Mouse (Mus musculus) G1E (cell line): ENCODE results near the gene Elovl6. TPM values are rescaled to one million over a fixed set of nuclear protein-coding genes. Genes with fewer than 3 reads are reported as not detected.

Source experiments
- ATAC-seq: 2 replicates; pipeline ENCODE4 v1.8.0; 2016; ENCODE audit warnings: mild to moderate bottlenecking; ENCODE audit not compliant: insufficient number of reproducible peaks, poor library complexity, low FRiP score, severe bottlenecking; ENCODE audit errors: extremely low read depth
- DNase-seq: peaks from one replicate; pipeline ENCODE4 v3.0.0; 2012; ENCODE audit warnings: low spot score
- H3K27me3 ChIP-seq: 2 replicates; pipeline ENCODE4 v1.6.1; 2012; ENCODE audit warnings: mild to moderate bottlenecking, low read length, inconsistent platforms; ENCODE audit not compliant: insufficient read depth
- H3K36me3 ChIP-seq: replicated peaks from 2 replicates; pipeline ENCODE3; 2012; ENCODE audit warnings: mild to moderate bottlenecking, inconsistent platforms
- H3K4me1 ChIP-seq: 2 replicates; pipeline ENCODE4 v1.6.1; 2012; ENCODE audit warnings: low read depth, low read length, inconsistent platforms, mixed read lengths; ENCODE audit not compliant: insufficient read depth
- H3K4me3 ChIP-seq: 2 replicates; pipeline ENCODE4 v1.5.1; 2012; ENCODE audit warnings: low read depth, mild to moderate bottlenecking, inconsistent platforms, low read length, moderate library complexity, mixed read lengths
- H3K9me3 ChIP-seq: replicated peaks from 2 replicates; pipeline ENCODE4 v1.6.1; 2012; ENCODE audit warnings: inconsistent platforms
- CTCF ChIP-seq: IDR thresholded peaks from 2 replicates; pipeline ENCODE4 v1.5.1; 2012; ENCODE audit warnings: low read depth, low read length, inconsistent platforms, mixed read lengths
- GATA1 ChIP-seq: IDR thresholded peaks from 2 replicates; pipeline ENCODE4 v1.6.1; 2012; ENCODE audit warnings: borderline replicate concordance, low read length, inconsistent platforms, mixed read lengths
- GATA2 ChIP-seq: IDR thresholded peaks from 2 replicates; pipeline ENCODE4 v1.6.1; 2012; ENCODE audit warnings: low read depth, low read length, inconsistent platforms, borderline replicate concordance
- POLR2AphosphoS5 ChIP-seq: IDR thresholded peaks from 2 replicates; pipeline ENCODE4 v1.6.1; 2012; ENCODE audit warnings: low read depth, low read length, inconsistent platforms; ENCODE audit not compliant: insufficient replicate concordance
- TAL1 ChIP-seq: conservative IDR thresholded peaks from 2 replicates; pipeline ENCODE4 v1.6.1; 2012; ENCODE audit warnings: low read depth, low read length, inconsistent platforms, mixed read lengths
- polyA plus RNA-seq: library from polyadenylated mRNA; stranded (reverse); fragments of >175 nt; gene quantifications from 2 replicates; pipeline ENCODE4 v1.2.3, GENCODE M21; 2012
- total RNA-seq, 2 experiments: library from RNA; stranded (forward) in 1 of 2; stranded (reverse) in 1 of 2; fragments of 200-1000 nt in 1 of 2; fragments of >200 nt in 1 of 2; fragmentation: Nextera tagmentation in 1 of 2; gene quantifications; 2 replicates each; pipeline ENCODE4 v1.2.3; 2014 to 2017

Elovl6 gene
- total and polyA plus RNA-seq, 3 experiments = 2.3 to 20.4 (median 20.4) TPM

- no peaks in the 10 kb centered on the region for H3K27me3 ChIP-seq
- H3K4me1 ChIP-seq = no peaks in the 10 kb centered on the region
- DNase-seq (no peak), ATAC-seq (no peak)
- H3K4me3 ChIP-seq = no peak overlapping the region
- no peaks in the 10 kb centered on the region for H3K36me3 ChIP-seq
- no peak for TF ChIP-seq GATA2
- TF ChIP-seq CTCF = no peak
- no peak for TF ChIP-seq POLR2AphosphoS5
- TF ChIP-seq GATA1 = no peak
- no peaks in the 10 kb centered on the region for H3K9me3 ChIP-seq
Measured at GRCm38 (mm10) chr3:129507736-129508135, 24.4 kb upstream of the Elovl6 start.

DNA sequence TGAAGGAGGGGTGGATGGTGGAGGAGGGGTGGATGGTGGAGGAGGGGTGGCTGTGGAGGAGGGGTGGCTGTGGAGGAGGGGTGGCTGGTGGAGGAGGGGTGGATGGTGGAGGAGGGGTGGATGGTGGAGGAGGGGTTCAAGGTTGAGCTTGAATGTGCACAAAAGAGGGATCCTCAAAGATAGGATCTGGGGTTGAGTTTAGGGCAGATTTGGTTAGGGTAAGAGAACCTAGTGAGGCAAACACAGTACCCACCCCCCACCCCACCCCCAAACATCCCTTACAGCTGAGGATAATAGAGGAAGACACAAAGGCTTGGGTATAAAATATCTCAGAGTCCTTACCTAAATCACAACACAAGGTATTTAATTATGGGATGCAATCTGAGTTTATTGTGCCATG is 23.6 kb upstream of the Elovl6 start:
- TF ChIP-seq POLR2AphosphoS5 = no peak
- TF ChIP-seq GATA2 = no peak
- TF ChIP-seq TAL1 = no peak
- no peak for TF ChIP-seq GATA1
- no peak for TF ChIP-seq CTCF
- Histone ChIP-seq H3K4me3 (no peak overlapping the region), H3K4me1 (no peaks in the 10 kb centered on the region), H3K9me3 (no peaks in the 10 kb centered on the region), H3K27me3 (no peaks in the 10 kb centered on the region), H3K36me3 (no peaks in the 10 kb centered on the region)
- ATAC-seq = no peak
- DNase-seq = no peak

GRCm38 (mm10) chr3:129509725-129510124 is 22.4 kb upstream of the Elovl6 start:
- TF ChIP-seq POLR2AphosphoS5 (no peak), TAL1 (no peak), GATA2 (no peak), CTCF (no peak), GATA1 (no peak)
- no peak for ATAC-seq

DNA sequence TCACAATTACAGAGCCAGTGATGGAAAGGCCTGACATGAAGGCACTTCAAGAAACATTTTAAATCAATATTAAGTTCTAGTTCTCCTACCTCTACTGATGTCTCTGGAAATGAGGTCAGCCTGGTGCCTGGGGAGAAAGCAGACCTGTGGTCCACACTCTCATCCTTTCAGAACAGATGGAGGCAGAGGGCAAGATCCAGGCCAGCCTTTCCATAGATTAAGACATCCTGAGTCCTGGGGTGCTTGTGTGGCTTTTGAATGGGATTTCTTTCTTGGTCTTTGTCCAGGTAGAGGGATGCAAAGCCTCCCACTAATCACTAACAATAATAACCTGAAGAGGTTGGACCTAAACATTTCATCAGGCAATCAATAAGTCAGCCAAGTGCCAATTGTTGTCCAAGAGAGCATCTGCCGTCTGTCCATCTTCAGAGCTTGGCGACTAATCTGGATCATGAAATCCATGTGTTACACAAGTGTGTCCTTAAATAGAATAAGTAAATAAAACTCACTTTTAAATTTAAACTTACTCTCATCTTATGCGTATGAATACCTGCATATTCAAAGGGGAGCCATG is 16.2 kb upstream of the Elovl6 start:
- no peaks in the 10 kb centered on the region for H3K9me3 ChIP-seq
- ATAC-seq (no peak), DNase-seq (no peak)
- H3K36me3 ChIP-seq = no peaks in the 10 kb centered on the region
- TF ChIP-seq GATA2 (no peak), TAL1 (no peak), POLR2AphosphoS5 (no peak), GATA1 (no peak), CTCF (no peak)
- no peak overlapping the region for H3K4me3 ChIP-seq
- H3K4me1 ChIP-seq = no peaks in the 10 kb centered on the region
- H3K27me3 ChIP-seq = no peaks in the 10 kb centered on the region

More at GRCm38 (mm10) chr3:129509725-129510124, 22.4 kb upstream of the Elovl6 start:
- DNase-seq = no peak
- Histone ChIP-seq H3K4me1 (no peaks in the 10 kb centered on the region), H3K4me3 (no peak overlapping the region), H3K27me3 (no peaks in the 10 kb centered on the region), H3K36me3 (no peaks in the 10 kb centered on the region), H3K9me3 (no peaks in the 10 kb centered on the region)

DNA sequence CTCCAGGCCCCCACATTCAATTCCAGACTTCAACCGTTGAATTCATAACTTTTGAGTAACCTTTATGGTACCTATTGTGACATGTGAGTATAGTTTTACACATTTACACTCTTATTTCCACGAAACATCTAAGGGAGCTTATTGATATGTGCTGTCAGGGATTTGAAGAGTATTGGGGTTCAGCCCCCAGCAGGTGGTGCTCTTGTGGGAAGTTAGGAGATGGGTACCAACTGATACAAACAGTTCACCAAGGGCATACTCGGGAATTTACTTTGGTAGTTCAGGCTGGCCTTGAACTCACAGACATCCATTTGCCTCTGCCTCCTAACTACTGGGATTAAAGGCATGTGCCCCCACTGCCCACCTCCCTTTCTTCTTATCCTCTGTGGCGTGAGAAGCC is 11.7 kb upstream of the Elovl6 start:
- ATAC-seq (no peak), DNase-seq (no peak)
- H3K27me3 ChIP-seq = peaks cover under 1% of the 10 kb centered on the region; the same call in 1 of the 2 replicates
- no peaks in the 10 kb centered on the region for H3K4me1 ChIP-seq
- no peak overlapping the region for H3K4me3 ChIP-seq
- H3K36me3 ChIP-seq = no peaks in the 10 kb centered on the region
- no peaks in the 10 kb centered on the region for H3K9me3 ChIP-seq
- TF ChIP-seq GATA1 (no peak), CTCF (no peak), POLR2AphosphoS5 (no peak), GATA2 (no peak), TAL1 (no peak)

- ATAC-seq = no peak
- DNase-seq = no peak
- H3K36me3 ChIP-seq = no peaks in the 10 kb centered on the region
- H3K9me3 ChIP-seq = no peaks in the 10 kb centered on the region
- H3K27me3 ChIP-seq = peaks cover 3% of the 10 kb centered on the region; the same call in 1 of the 2 replicates
- no peak overlapping the region for H3K4me3 ChIP-seq
- H3K4me1 ChIP-seq = no peaks in the 10 kb centered on the region
- no peak for TF ChIP-seq CTCF
- no peak for TF ChIP-seq TAL1
- no peak for TF ChIP-seq GATA2
- TF ChIP-seq GATA1 = no peak
- TF ChIP-seq POLR2AphosphoS5 = no peak
Measured at GRCm38 (mm10) chr3:129523456-129524143, 8.6 kb upstream of the Elovl6 start.
